Mouse (Mus musculus): ENCODE measurements around the gene Sgcb. TPM values are rescaled to one million over a fixed set of nuclear protein-coding genes. Genes with fewer than 3 reads are reported as not detected.
"Not testable (repeated sequence)": the region's sequence is repeated elsewhere in the genome, so short reads cannot be mapped to it uniquely, and the experiment has no call there.

The Sgcb gene
- total RNA-seq, 2 experiments from 2014 or later = 48.1 to 48.6 TPM

DNA sequence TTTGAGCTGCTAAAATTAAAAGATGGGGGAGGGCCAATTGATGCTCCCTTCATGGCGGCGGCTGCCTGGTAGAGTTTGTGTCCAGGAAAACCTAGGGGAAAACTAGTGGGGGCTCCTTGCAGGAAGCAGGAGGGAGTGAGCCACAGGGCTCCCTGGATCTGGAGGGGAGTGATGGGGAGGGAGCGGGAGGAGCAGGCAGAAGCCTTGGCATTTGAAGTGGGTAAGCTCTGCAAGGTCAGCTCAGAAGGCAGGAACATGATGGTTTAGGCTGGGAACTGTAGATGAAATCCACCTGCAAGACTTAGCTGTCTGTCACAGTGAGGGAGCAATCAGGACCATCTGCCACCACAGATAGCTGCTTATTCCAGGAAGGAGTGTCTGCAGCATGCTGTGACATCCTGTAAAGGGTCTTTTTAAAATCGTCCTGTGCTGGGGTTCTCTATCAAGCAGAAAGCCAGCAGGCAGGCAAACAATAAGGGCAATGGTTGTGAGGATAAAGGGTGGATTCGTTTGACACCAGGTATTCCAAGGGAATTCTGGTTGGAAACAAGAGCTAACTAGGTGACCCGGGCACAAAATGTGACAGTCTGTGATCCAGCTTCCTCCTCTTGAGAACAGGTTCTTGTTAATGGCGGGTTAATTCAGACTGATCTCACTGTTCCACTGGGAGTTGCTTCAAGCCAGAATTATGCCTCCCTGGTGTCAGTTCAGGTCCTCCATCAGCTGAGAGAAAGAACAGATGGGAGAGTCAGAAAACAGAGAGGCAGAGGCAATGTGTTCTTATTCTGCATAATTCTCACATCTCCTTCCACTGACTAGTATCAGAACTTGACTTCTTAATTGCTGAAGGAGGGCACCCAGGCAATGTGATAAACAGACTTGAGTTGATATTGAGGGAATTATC is 62.1 kb downstream of the Sgcb start:
- peak in 1 of 2 experiments; percentile 34 for DNase-seq (ENCODE audit: low spot score in 2 of 2)
- intact Hi-C loops (cut with DNase I) = no loop called here

DNA sequence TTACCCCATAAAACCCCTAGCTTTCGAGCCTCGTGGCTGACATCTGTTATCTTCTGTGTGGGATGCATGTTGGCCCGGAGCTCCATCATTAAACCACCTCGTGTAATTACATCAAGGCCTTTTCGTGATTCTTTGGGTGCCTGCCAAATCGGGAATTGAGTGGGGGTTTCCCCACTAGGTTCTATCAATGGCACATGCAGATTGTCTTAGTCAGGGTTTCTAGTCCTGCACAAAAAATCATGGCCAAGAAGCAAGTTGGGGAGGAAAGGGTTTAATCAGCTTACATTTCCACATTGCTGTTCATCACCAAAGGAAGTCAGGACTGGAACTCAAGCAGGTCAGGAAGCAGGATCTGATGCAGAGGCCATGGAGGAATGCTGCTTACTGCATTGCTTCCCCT is 63.6 kb downstream of the Sgcb start:
- intact Hi-C loops (cut with DNase I); DNase-seq (ENCODE audit: low spot score in 2 of 2): not testable (repeated sequence)

Other genes with a start within 250 kb of the Sgcb start
- 1 to 10 TPM; 1.9 to 2.2 TPM for gene Cwh43, start 241.7 kb downstream of the Sgcb start, total RNA-seq (2021)
- 100 to 1,000 TPM; 118 to 122 TPM for gene Dcun1d4, start 166.8 kb downstream of the Sgcb start, total RNA-seq (2021)
- not detected for gene Lrrc66, start 15.3 kb downstream of the Sgcb start, total RNA-seq (2021)
- gene Spata18, start 3.6 kb upstream of the Sgcb start, total RNA-seq (2021) = under 1 TPM in 1 of 2 experiments, not detected in 1; 0.16 TPM

Measured in left cerebral cortex, postnatal 25 days (tissue).